Mouse (Mus musculus) cerebral cortex, adult 2 months (tissue): ENCODE results near the gene Uqcr11.

ENCODE experiments used
- WGBS: fragments of 180-500 bp; shearing (Covaris S2); methylation state at CpG from one replicate; pipeline ENCODE4 v1.1.7; 2018; 5-methylcytosine and 5-hydroxymethylcytosine counted together

Gene Uqcr11

DNA sequence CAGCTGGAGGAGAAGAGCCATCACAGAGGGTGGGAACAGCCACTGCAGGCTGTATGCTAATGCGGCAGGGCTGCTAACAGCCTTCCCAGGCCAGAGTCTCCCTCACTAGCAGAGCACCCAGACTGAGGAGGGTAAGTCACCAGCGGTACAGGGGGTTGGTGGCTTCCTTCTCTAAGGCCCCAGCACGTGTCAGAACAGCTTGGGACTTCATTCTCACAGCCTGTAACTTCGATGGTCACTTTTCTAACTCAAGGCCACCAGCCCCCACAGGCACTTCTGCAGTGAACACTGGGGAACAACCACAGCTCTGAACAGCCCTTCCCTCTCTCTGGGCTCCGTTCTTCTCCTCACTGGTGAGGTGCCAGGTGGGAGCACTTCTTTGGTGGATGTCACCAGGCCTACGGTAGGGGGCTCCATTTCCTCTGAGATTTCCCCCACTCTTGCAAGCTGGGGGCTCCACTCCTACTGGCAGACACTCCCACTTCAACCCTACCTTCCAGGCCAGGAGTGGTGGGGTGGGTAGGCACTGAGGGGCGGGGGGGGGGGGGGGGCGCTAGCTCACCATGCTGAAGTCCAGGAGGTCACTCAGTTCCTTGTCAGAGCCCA lies 23.8 kb upstream of the Uqcr11 start:
- WGBS, result 52% methylated on average over 8 of the region's 8 CpGs

GRCm38 (mm10) chr10:80429800-80430199 lies 23.2 kb upstream of the Uqcr11 start:
- 82% methylated on average over 8 of the region's 8 CpGs for WGBS

- 91% methylated on average over 3 of the region's 3 CpGs for WGBS
Observed at GRCm38 (mm10) chr10:80425041-80425440, 18.4 kb upstream of the Uqcr11 start.

- WGBS, result 71% methylated on average over 4 of the region's 4 CpGs
Observed at GRCm38 (mm10) chr10:80423562-80423961, 16.9 kb upstream of the Uqcr11 start.

GRCm38 (mm10) chr10:80421651-80422472 lies 15.2 kb upstream of the Uqcr11 start:
- WGBS, result 83% methylated on average over 9 of the region's 9 CpGs

- WGBS, result 90% methylated on average over 8 of the region's 8 CpGs
Observed at GRCm38 (mm10) chr10:80421208-80421607, 14.6 kb upstream of the Uqcr11 start.

DNA sequence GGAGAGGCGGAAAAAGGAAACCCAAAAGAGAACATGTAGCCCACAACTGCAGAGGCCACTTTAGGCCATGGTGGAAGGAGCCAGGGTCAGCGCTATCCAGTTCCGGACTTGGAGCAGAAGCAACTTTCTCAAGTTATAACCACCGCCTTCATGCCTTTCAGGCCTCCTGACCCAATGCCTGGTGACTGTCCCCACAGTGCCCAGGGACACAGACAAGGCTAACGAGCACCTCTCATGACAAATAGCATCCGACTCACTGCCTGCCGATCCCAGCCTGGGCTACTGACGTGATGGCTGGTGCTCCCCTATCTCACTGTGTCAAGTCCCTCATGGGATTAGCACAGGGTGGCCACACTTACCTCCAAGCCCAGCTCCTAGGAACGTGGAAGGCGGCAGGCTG lies 14.1 kb upstream of the Uqcr11 start:
- 92% methylated on average over 10 of the region's 10 CpGs for WGBS

GRCm38 (mm10) chr10:80419419-80419818 lies 12.8 kb upstream of the Uqcr11 start:
- WGBS, result 54% methylated on average over 8 of the region's 8 CpGs

GRCm38 (mm10) chr10:80418311-80418710 lies 11.7 kb upstream of the Uqcr11 start:
- WGBS, result 44% methylated on average over 3 of the region's 3 CpGs

GRCm38 (mm10) chr10:80417841-80418240 lies 11.2 kb upstream of the Uqcr11 start:
- WGBS, result 96% methylated on average over 1 of the region's 1 CpGs

DNA sequence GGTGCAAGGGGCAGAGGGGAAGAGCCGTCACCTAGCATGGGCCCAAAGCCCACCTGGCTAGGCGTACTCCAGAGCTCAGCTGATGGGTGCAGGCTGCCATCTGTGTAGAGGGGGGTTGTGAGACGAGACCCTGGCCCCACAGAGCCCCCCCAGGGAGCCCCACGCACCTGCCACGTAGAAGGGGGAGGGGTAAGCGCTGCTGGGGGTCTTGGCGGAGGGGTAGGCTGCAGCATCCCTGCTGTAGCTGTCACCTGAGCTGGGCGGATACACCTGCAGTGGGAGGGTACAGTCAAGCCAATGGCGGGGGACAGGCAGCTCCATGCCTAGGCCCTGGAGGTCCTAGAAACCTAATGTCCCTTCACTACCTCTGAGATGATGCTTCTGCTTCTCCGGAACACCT lies 10.7 kb upstream of the Uqcr11 start:
- 91% methylated on average over 10 of the region's 10 CpGs for WGBS

- 79% methylated on average over 7 of the region's 7 CpGs for WGBS
Observed at GRCm38 (mm10) chr10:80415566-80415965, 8.9 kb upstream of the Uqcr11 start.

DNA sequence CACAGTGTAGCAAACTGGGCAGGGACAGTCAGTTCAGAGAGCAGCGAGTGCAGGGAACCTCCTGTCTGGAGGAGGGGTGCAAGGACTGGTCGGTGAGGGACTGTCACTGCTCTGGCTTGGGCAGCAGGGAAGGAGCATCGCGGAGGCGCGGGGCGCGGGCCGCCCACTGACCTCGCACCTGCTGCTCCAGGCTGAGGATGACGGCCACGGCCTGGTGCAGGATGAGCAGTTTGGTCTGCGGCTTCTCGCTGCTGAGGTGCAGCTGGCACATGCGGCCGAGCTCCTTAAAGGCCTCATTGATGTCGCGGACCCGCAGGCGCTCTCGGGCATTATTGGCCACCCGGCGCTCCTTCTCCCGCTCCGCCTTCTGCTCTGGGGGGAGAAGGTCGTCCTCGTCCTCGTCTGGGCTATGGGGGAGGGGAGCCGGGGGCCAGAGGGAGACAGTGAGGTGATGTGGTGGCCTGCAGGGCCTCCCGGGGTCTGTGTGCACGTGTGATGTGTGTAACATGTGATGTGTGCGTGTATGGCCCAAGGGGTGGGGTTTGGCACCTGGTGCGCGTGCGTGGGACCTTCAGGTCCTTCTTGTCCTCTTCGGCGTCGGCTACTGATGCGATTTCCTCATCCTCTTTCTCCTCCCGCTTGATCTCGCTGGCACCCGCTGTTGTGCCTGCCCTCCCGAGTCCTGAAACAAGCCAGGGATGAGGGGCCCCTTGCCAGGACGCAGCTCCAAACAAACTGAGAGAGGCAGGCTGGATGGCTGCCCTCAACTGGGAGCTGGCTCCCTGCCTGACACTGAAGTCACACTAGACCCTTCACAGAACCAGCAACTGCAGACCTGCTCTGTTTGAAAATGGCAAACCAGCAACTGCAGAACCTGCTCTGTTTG lies 6.3 kb upstream of the Uqcr11 start:
- WGBS, result 66% methylated on average over 44 of the region's 44 CpGs

DNA sequence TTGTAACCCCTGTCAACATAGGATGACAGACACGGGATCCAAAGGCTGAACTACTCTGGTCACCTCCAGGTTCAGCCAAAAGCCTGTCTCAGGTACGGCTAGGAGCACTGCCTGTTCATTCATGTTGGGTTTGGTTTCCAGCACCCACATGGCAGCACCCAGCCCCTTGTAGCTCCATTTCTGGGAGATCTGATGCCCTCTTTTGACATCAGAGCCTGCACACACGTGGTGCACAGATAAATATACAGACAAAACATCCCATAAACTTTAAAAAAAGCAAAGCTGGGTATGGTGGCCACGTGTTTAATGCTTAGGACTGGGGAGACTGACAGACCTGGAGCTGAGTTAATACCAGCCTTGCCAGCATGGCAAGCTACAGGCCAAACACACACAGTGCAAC lies 1.3 kb upstream of the Uqcr11 start:
- 48% methylated on average over 4 of the region's 4 CpGs for WGBS

DNA sequence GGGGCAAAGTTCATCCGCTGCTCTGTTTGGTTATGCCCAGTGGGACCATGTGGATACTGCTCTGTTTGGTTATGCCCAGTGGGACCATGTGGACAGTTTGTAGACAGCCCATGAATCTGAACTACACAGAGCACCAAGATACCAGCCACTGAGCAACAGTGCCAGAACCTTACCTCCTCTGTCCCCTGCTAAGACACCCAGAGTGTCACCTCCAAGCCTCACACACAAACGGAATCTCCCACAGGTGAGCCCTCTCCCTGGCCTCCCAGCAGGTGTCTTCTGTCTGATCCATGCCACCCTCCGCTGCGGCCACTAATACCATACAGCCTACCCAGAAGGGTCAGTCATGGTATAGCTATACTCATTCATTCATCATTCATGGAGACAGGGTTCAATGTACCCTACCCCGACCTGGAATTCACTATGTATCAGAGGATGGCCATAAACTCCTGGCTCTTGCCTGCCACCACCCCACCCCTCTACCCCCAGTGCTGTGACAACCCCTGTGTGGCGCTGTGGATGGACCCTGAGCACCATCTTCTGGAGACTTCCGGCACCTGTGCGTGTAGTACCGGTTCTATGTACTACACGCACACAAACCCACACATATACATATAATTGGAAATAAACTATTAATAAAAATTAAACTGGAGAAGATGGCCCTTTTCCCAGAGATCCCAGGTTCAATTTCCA lies 1.0 kb downstream of the Uqcr11 start:
- WGBS, result 44% methylated on average over 10 of the region's 10 CpGs

GRCm38 (mm10) chr10:80403044-80403692 lies 3.5 kb downstream of the Uqcr11 start:
- WGBS, result 84% methylated on average over 4 of the region's 4 CpGs

DNA sequence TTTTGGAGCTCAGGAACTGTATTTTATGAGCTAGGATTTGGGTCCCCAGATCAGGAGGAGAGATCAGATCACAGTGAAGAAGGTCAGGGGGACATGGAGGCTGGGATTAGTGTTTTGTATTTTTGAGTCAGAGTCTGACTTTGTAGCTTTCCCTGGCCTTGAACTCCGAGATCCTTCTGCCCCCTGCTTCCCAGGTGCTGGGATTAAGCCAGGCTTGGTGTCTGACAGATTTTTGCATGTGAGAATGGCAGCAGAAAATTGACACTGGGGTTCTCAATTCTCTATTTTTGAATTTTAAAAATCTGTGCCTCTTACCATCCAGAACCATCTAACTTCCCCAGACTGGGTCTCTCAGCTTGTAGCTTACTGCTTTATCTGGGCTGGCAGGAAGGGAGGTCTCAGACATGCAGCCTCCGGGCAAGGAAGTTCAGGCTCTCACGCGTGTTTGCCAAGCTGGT lies 5.9 kb downstream of the Uqcr11 start:
- WGBS, result 67% methylated on average over 4 of the region's 4 CpGs

DNA sequence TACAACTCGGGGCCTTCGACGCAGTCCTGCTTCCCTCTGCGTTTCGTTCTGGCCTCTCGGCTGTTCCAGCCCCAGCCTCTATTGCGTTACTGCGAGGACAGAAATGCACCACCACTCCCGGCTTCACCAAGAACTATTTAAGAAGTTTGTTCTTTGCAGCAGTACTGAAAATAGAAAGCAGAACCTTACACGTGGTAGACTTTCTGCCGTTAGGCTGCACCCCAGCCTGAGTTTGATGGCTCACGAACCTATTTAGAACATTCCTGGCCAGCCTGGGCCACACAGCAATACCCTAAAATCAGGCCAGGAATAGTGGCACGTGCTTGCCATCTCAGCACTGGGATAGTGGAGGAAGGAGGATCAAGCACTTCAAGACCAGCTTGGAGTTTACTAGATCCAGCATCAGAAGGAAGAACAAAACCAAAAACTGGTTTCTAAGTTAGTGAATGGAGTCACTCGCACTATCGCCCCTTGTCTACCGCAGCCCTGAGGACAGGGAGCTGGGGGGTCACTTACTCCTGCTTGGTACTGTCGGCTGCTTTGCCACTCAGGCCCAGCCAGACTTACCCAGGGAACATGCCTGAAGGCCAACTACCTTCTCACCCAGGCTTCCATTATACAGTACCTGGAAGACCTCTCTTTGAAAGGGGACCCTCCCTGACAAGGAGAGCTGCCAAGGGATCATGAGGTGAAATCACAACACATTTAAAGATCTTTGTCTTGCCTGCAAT lies 6.5 kb downstream of the Uqcr11 start:
- WGBS, result 7% methylated on average over 17 of the region's 17 CpGs

DNA sequence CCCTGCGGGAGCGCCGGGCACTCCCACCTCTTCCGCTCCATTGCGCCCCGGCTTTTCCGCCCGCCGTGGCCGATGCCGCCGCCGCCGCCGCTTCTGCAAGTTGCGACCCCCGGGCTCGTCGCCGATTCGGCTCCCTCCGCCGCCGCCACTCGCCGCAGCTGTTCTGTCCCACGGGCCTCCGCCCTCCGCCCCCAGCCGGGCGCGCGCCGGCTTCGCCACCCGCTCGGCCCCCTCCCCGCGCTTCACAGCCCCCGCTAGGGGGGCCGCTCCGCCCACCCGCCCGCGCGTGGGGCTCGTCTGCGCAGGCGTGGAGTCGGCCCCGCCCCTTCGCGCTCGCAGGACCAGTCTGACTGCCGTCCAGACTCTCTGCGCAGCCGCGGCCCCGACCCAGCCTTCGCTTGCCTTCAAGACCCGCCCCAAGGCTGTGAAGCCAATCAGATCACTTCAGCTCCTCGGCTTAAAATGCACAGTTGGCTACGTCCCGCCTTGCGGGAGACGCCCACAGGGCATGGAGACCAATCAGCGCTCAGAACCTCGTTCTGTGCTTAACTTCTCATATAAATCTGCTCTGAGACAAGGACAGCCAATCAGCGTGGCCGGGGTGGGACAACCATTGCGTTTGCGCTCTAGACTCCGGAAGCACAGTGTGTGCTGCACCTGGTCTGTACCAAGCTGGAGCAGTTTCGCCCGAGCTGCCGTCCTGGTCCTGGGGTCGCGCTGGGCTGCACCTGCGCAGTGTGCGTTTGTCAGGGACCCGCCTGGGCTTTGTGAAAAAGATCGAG lies 7.2 kb downstream of the Uqcr11 start, which contains the start of gene Mbd3:
TSS of gene Mbd3 (minus strand) at position 360 of the 782 bp plus-strand sequence.
- under 1% methylated on average over 82 of the region's 82 CpGs for WGBS
